Mouse (Mus musculus) cerebellum, adult 2 months (tissue): Measurements from ENCODE around the gene Zmym3.

Experiments
- CTCF ChIP-seq: fragments of 200-500 bp; IDR thresholded peaks from 2 replicates; pipeline ENCODE4 v1.5.1; 2011; ENCODE audit warnings: low read depth, mild to moderate bottlenecking, control low read depth, low read length, moderate library complexity, borderline replicate concordance; ENCODE audit not compliant: insufficient read depth
- POLR2A ChIP-seq: fragments of 200-500 bp; IDR thresholded peaks from 2 replicates; pipeline ENCODE4 v1.6.1; 2011; ENCODE audit warnings: low read length, control low read depth, borderline replicate concordance; ENCODE audit not compliant: insufficient read depth

DNA sequence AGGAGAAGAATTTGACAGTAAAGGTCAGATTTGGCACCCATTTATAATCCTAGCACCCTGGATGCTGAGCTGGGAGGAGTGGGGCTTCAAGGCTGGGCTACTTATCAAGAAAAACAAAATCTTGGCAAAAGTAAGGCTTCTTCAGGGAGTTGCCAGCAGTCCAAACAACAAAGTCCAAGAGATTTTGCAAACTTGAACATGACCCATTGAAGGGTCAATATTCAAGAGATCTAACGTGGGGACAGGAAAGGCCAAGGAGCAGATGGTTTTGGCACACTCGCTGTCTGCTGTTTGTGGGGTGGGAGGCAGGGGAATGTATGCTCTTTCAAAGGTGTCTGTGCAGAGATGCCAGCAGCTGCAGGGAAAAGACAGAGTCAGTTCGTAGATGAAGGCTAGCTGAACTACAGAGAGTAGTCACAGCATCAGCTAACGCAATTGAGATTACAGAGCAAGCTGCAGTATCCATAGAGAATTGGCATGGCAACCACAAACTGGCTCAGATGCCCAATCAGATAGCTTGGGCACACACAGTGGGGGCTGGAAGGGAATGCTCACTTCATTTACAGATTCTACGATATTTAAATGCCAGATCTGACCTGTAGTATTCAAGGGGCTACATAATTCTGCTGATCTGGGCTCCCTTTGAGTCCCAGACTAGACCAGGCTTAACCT lies 31.6 kb downstream of the Zmym3 start:
- no peak for TF ChIP-seq POLR2A
- TF ChIP-seq CTCF = no peak
